Mouse (Mus musculus): ENCODE measurements around the gene Aox3. TPM values are rescaled to one million over a fixed set of nuclear protein-coding genes. Genes with fewer than 3 reads are reported as not detected.

The Aox3 gene
- polyA plus RNA-seq, 1 experiment from 2014 or later: 0.24 TPM

Other genes starting within 250 kb of the Aox3 start
- gene Sgo2a, start 117.2 kb upstream of the Aox3 start, polyA plus RNA-seq (2016; fragmentation: Nextera tagmentation; extraction: Ambion mirVana): 14.3 and 14.8 TPM in 2 replicates
- gene Kctd18, start 94.2 kb upstream of the Aox3 start, polyA plus RNA-seq (2016; fragmentation: Nextera tagmentation; extraction: Ambion mirVana): 26.0 and 26.5 TPM in 2 replicates
- gene Aox1, start 83.2 kb upstream of the Aox3 start, polyA plus RNA-seq (2016; fragmentation: Nextera tagmentation; extraction: Ambion mirVana): 0.18 and 0.24 TPM in 2 replicates
- 0.22 and 0.23 TPM in 2 replicates for gene Aox4, start 97.3 kb downstream of the Aox3 start, polyA plus RNA-seq (2016; fragmentation: Nextera tagmentation; extraction: Ambion mirVana)
- not detected in 2 replicates for gene Aox2, start 165.2 kb downstream of the Aox3 start, polyA plus RNA-seq (2016; fragmentation: Nextera tagmentation; extraction: Ambion mirVana)

All from neural tube, embryonic 12.5 days (tissue).